Comparison of ENCODE assay signal across 8 mouse cellular contexts in genomic region chr13:56251924-56252619, GRCm38 (mm10). TPM values are rescaled to one million over a fixed set of nuclear protein-coding genes. Genes with fewer than 3 reads are reported as not detected.
A peak's percentile ranks its signal among the peaks of the same experiment; 100 is the strongest.
DNase-seq lines count a peak whose midpoint lies in the region; ATAC-seq lines count a peak whose summit lies in the region.

Gene Neurog1, minus strand, starts transcription at chr13:56252163.

- H3K9me3 ChIP-seq in hindbrain, embryonic 12.5 days (replicated peaks) = no peaks in the 10 kb centered on the region

- H3K4me1 ChIP-seq in hindbrain, embryonic 12.5 days = peaks cover 59% of the 10 kb centered on the region

- ATAC-seq in hindbrain, embryonic 12.5 days (ENCODE audit: low FRiP score) = peak; percentile 79

- H3K4me3 ChIP-seq in hindbrain, embryonic 12.5 days = peak within 1 kb of the TSS; percentile 32

- H3K9ac ChIP-seq in hindbrain, embryonic 12.5 days = peak within 1 kb of the TSS; percentile 32

- H3K4me2 ChIP-seq in hindbrain, embryonic 12.5 days (replicated peaks) = peak within 1 kb of the TSS; percentile 56

- peaks cover 98% of the 10 kb centered on the region for H3K27me3 ChIP-seq in hindbrain, embryonic 12.5 days

- no peaks in the 10 kb centered on the region for H3K36me3 ChIP-seq in hindbrain, embryonic 12.5 days

- H3K27ac ChIP-seq in hindbrain, embryonic 12.5 days = peak within 1 kb of the TSS; percentile 71

- DNase-seq in layer of hippocampus, adult 11-12 months (ENCODE audit: low spot score) = peak; percentile 21
- no peak for DNase-seq in layer of hippocampus, adult 9-10 months (ENCODE audit: low spot score)
- peak; percentile 82 for DNase-seq in embryo, embryonic 10 days (ENCODE audit: low spot score)
- DNase-seq in left cerebral cortex, postnatal 4 days = peak; percentile 59
- DNase-seq in retina, postnatal 1 day = peak; percentile 91
- DNase-seq in T-cell, adult 2 months (ENCODE audit: low spot score) = no peak
- no peak for DNase-seq in urinary bladder, postnatal 36 days (ENCODE audit: low spot score in 2 of 2)

- WGBS in hindbrain, embryonic 12.5 days = under 1% methylated on average over 65 of the region's 65 CpGs

- intact Hi-C loops in left cerebral cortex, postnatal 4 days (cut with DNase I) = no loop called here

RNA-seq across cellular contexts. Expression of gene Neurog1, which starts in this region (rescaled TPM):
- 18.2 and 21.7 TPM in 2 replicates for polyA plus RNA-seq in hindbrain, embryonic 12.5 days (2016; fragmentation: Nextera tagmentation; extraction: Ambion mirVana)
- not detected for total RNA-seq in left cerebral cortex, postnatal 4 days (2021)

Comparison
In these comparisons a context has a peak if more than half of its experiments do, and no peak if none do; other contexts are left out.
1. DNase-seq: peak in layer of hippocampus, adult 11-12 months (single experiment), embryo, embryonic 10 days (single experiment) and retina, postnatal 1 day (single experiment); none in layer of hippocampus, adult 9-10 months (single experiment), T-cell, adult 2 months (single experiment) and urinary bladder, postnatal 36 days (0 of 2).
2. Peak in DNase-seq in left cerebral cortex, postnatal 4 days; RNA of the gene not detected or under 1 TPM.